Mouse (Mus musculus): Measurements from ENCODE around the gene Vpreb3.

- TF ChIP-seq TAL1 (conservative IDR thresholded peaks at IDR 0.05; ENCODE audit: low read depth, low read length) (no peak), CTCF (IDR thresholded peaks at IDR 0.05; ENCODE audit: low read depth, low read length) (no peak), GATA1 (IDR thresholded peaks at IDR 0.05; ENCODE audit: borderline replicate concordance, low read length) (no peak)
Observed at GRCm38 (mm10) chr10:75893089-75893750, 49.6 kb upstream of the Vpreb3 start, which contains the start of gene Derl3.
